Comparison of ENCODE assay signal across 27 mouse cellular contexts in the genomic region with DNA sequence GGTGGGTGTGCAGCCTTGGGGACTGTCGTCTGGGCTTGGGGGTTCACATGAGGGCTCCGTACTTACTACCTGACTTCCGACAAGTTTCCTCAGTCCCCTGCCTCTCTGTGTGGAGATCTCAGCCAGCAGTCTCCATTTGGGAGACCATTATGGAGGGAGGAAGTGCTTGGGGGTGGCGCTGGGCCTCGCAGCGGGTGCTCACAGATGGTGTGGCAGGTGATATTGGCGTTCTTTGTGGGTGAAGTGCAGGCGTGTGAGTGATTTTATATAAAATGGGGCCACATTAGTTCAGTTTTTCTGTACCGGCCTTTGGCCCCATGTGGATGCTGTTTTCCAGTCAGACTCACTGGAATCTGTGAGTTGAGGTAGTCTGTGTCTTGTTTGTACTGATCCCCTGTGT. TPM values are rescaled to one million over a fixed set of nuclear protein-coding genes. Genes with fewer than 3 reads are reported as not detected.
DNase-seq lines count a peak whose midpoint lies in the region; ATAC-seq and TF ChIP-seq lines count a peak whose summit lies in the region.
"Had no signal": no experiment of that assay in that cellular context is flagged by ENCODE, and none has a peak within 500 bp of the region (broad histone marks: within the 10 kb centered on the region; RNA-seq: fewer than 3 reads in every experiment).

No protein-coding gene starts in this region.

- H3K27ac ChIP-seq in heart, adult 2 months, result peak overlapping the region; percentile 78
- no peak overlapping the region for H3K27ac ChIP-seq in heart, embryonic 10.5 days
- H3K27ac ChIP-seq in heart, embryonic 16.5 days (ENCODE audit: low read length), result peak overlapping the region; percentile 85
- no peak overlapping the region for H3K27ac ChIP-seq in kidney, embryonic 14.5 days (ENCODE audit: low read depth, low read length)
- H3K27ac ChIP-seq: embryonic facial prominence, embryonic 12.5 days; hindbrain, embryonic 14.5 days; kidney, embryonic 15.5 days; limb, embryonic 10.5 days; limb, embryonic 15.5 days; liver, embryonic 13.5 days; midbrain, embryonic 12.5 days; neural tube, embryonic 13.5 days had no signal

- no peaks in the 10 kb centered on the region for H3K79me2 ChIP-seq in heart, adult 2 months (replicated peaks; ENCODE audit: control insufficient read depth, insufficient read depth, low read length)

- no peak overlapping the region for H3K9ac ChIP-seq in heart, adult 2 months (ENCODE audit: low read depth, low read length)
- no peak overlapping the region for H3K9ac ChIP-seq in heart, embryonic 16.5 days (ENCODE audit: low read length)
- H3K9ac ChIP-seq in kidney, embryonic 14.5 days (ENCODE audit: low read depth, low read length), result no peak overlapping the region
- H3K9ac ChIP-seq: embryonic facial prominence, embryonic 12.5 days; hindbrain, embryonic 14.5 days; kidney, embryonic 15.5 days; limb, embryonic 15.5 days; liver, embryonic 13.5 days; midbrain, embryonic 12.5 days; neural tube, embryonic 13.5 days had no signal

- WGBS in heart, adult 2 months, result 61% methylated on average over 9 of the region's 9 CpGs
- WGBS in heart, embryonic 10.5 days, result 80% methylated on average over 9 of the region's 9 CpGs
- WGBS in heart, embryonic 16.5 days, result 69% methylated on average over 9 of the region's 9 CpGs
- 88% methylated on average over 9 of the region's 9 CpGs for WGBS in kidney, embryonic 14.5 days

- no peak overlapping the region for H3K4me2 ChIP-seq in heart, embryonic 16.5 days (ENCODE audit: low read depth, low read length)
- no peak overlapping the region for H3K4me2 ChIP-seq in kidney, embryonic 14.5 days (replicated peaks; ENCODE audit: low read depth, low read length)
- H3K4me2 ChIP-seq: embryonic facial prominence, embryonic 12.5 days; hindbrain, embryonic 14.5 days; kidney, embryonic 15.5 days; limb, embryonic 15.5 days; liver, embryonic 13.5 days; midbrain, embryonic 12.5 days; neural tube, embryonic 13.5 days had no signal

- H3K36me3 ChIP-seq in heart, adult 2 months (ENCODE audit: control insufficient read depth, insufficient read depth, low read length), result no peaks in the 10 kb centered on the region
- H3K36me3 ChIP-seq in heart, embryonic 10.5 days, result no peaks in the 10 kb centered on the region
- no peaks in the 10 kb centered on the region for H3K36me3 ChIP-seq in heart, embryonic 16.5 days (ENCODE audit: control insufficient read depth, insufficient read depth)
- H3K36me3 ChIP-seq in kidney, embryonic 14.5 days (ENCODE audit: control insufficient read depth, insufficient read depth, low read length), result no peaks in the 10 kb centered on the region
- H3K36me3 ChIP-seq: embryonic facial prominence, embryonic 12.5 days; kidney, embryonic 15.5 days; limb, embryonic 10.5 days; limb, embryonic 15.5 days; liver, embryonic 13.5 days; midbrain, embryonic 12.5 days; neural tube, embryonic 13.5 days had no signal

- H3K27me3 ChIP-seq in heart, adult 2 months (ENCODE audit: control insufficient read depth, insufficient read depth, low read length), result no peaks in the 10 kb centered on the region
- H3K27me3 ChIP-seq in heart, embryonic 10.5 days (ENCODE audit: insufficient read depth, poor library complexity, severe bottlenecking), result peaks cover 42% of the 10 kb centered on the region
- peaks cover 3% of the 10 kb centered on the region; the same call in 1 of the 2 replicates for H3K27me3 ChIP-seq in heart, embryonic 16.5 days (ENCODE audit: control insufficient read depth, insufficient read depth, low read length)
- H3K27me3 ChIP-seq in kidney, embryonic 14.5 days (ENCODE audit: control insufficient read depth, insufficient read depth, low read length), result no peaks in the 10 kb centered on the region
- H3K27me3 ChIP-seq: embryonic facial prominence, embryonic 12.5 days; kidney, embryonic 15.5 days; limb, embryonic 15.5 days; liver, embryonic 13.5 days had no signal

- TF ChIP-seq CTCF in heart, adult 2 months (IDR thresholded peaks at IDR 0.05), result no peak

- ATAC-seq in heart, embryonic 16.5 days (replicated peaks; ENCODE audit: extremely low read depth, insufficient read depth, low FRiP score), result no peak
- no peak for ATAC-seq in kidney, embryonic 14.5 days (ENCODE audit: low FRiP score, low TSS enrichment)
- ATAC-seq: activated CD4-positive, CD25-positive, alpha-beta regulatory T cell, adult 4 months; forebrain, embryonic 14.5 days; intestine, postnatal 0 days had no signal

- intact Hi-C loops in heart, adult 2 months (cut with DNase I), result loop anchor here (1.0 kb wide), 1 partner anchor 41 kb away; no protein-coding TSS in a partner anchor

- no peaks in the 10 kb centered on the region; the same call in 1 of the 2 replicates for H3K4me1 ChIP-seq in heart, adult 2 months (ENCODE audit: control insufficient read depth, insufficient read depth, low read length)
- H3K4me1 ChIP-seq in heart, embryonic 10.5 days, result peaks cover 23% of the 10 kb centered on the region
- peaks cover 24% of the 10 kb centered on the region for H3K4me1 ChIP-seq in heart, embryonic 16.5 days (ENCODE audit: control insufficient read depth, insufficient read depth, low read length)
- H3K4me1 ChIP-seq in kidney, embryonic 14.5 days (ENCODE audit: control insufficient read depth, insufficient read depth, low read length), result no peaks in the 10 kb centered on the region
- H3K4me1 ChIP-seq: embryonic facial prominence, embryonic 12.5 days; kidney, embryonic 15.5 days; limb, embryonic 10.5 days; liver, embryonic 13.5 days; midbrain, embryonic 12.5 days had no signal

- no peak for TF ChIP-seq POLR2A in heart, adult 2 months (IDR thresholded peaks at IDR 0.05; ENCODE audit: insufficient read depth, low read depth, low read length)

- 0 out of 2 replicates have a peak, but pooled peaks cover 3% of the 10 kb centered on the region for H3K9me3 ChIP-seq in heart, embryonic 10.5 days
- peaks cover 3% of the 10 kb centered on the region; the same call in 1 of the 2 replicates for H3K9me3 ChIP-seq in heart, embryonic 16.5 days (replicated peaks; ENCODE audit: control insufficient read depth, low read length)
- no peaks in the 10 kb centered on the region for H3K9me3 ChIP-seq in kidney, embryonic 14.5 days (ENCODE audit: control insufficient read depth, low read length)
- H3K9me3 ChIP-seq: embryonic facial prominence, embryonic 12.5 days; kidney, embryonic 15.5 days; limb, embryonic 10.5 days; limb, embryonic 15.5 days; liver, embryonic 13.5 days; midbrain, embryonic 12.5 days had no signal

- no peak for TF ChIP-seq EP300 in heart, adult 2 months (IDR thresholded peaks at IDR 0.05; ENCODE audit: insufficient read depth, low read depth, low read length)

- no peak overlapping the region for H3K4me3 ChIP-seq in heart, adult 2 months
- no peak overlapping the region for H3K4me3 ChIP-seq in heart, embryonic 10.5 days
- no peak overlapping the region for H3K4me3 ChIP-seq in heart, embryonic 16.5 days (ENCODE audit: low read length)
- H3K4me3 ChIP-seq in kidney, embryonic 14.5 days (ENCODE audit: low read length), result no peak overlapping the region
- H3K4me3 ChIP-seq: embryonic facial prominence, embryonic 12.5 days; kidney, embryonic 15.5 days; limb, embryonic 10.5 days; limb, embryonic 15.5 days; liver, embryonic 13.5 days; megakaryocyte, embryonic 14.5 days; midbrain, embryonic 12.5 days; neural tube, embryonic 13.5 days had no signal

- peak; percentile 55 for DNase-seq in cerebellum, adult 11 months
- DNase-seq in cerebellum, postnatal 10 days, result no peak
- DNase-seq in heart, adult 2 months, result no peak
- DNase-seq in heart, embryonic 10.5 days (ENCODE audit: low spot score), result no peak
- DNase-seq in heart, adult 18-20 months, result no peak
- peak; percentile 48 to 62 for DNase-seq in cerebellum, postnatal 25 days
- DNase-seq: adrenal gland, postnatal 36 days; embryo, embryonic 11 days; gastrocnemius, postnatal 14 days; kidney, postnatal 25 days; liver, embryonic 13.5 days; right cerebral cortex, postnatal 4 days; thymus, adult 2 months; thymus, postnatal 36 days had no signal

RNA-seq across cellular contexts. Expression of a gene that starts 12.6 kb away (rescaled TPM):
- 10 to 100 TPM; 31.3 to 32.5 TPM for total RNA-seq in heart, adult 2 months (2021)
- polyA plus RNA-seq in heart, adult 2 months (2012; rRNA removed), result 61.0 and 61.5 TPM in 2 replicates
- 71.6 and 95.7 TPM in 2 replicates for polyA plus RNA-seq in heart, embryonic 10.5 days (2016; fragmentation: Nextera tagmentation; extraction: Ambion mirVana)
- 49.9 and 57.8 TPM in 2 replicates for polyA plus RNA-seq in heart, embryonic 16.5 days (2015; fragmentation: Nextera tagmentation; extraction: Ambion mirVana)
- 10 to 100 TPM; 31.7 to 36.7 TPM for total RNA-seq in heart, adult 18-20 months (2021)
- 77.7 and 78.6 TPM in 2 replicates for polyA plus RNA-seq in kidney, embryonic 14.5 days (2014; fragmentation: Nextera tagmentation; extraction: Ambion mirVana)

Comparison
In these comparisons a context has a peak if more than half of its experiments do, and no peak if none do; other contexts are left out.
1. DNase-seq: peak in cerebellum, adult 11 months (single experiment) and cerebellum, postnatal 25 days (2 of 2); none in cerebellum, postnatal 10 days (0 of 2), heart, adult 2 months (0 of 2), heart, embryonic 10.5 days (single experiment) and heart, adult 18-20 months (0 of 2).
2. H3K27ac ChIP-seq: peak in heart, adult 2 months (single experiment) and heart, embryonic 16.5 days (single experiment); none in heart, embryonic 10.5 days (single experiment) and kidney, embryonic 14.5 days (single experiment).